Mouse (Mus musculus) ES-Bruce4 (cell line): Measurements from ENCODE around the gene Ttc6.

Experiments
- CTCF ChIP-seq: IDR thresholded peaks from one replicate; pipeline ENCODE4 v1.8.1; 2011; ENCODE audit warnings: low read depth, low read length
- POLR2A ChIP-seq: IDR thresholded peaks from one replicate; pipeline ENCODE4 v1.8.1; 2011; ENCODE audit warnings: low read length; ENCODE audit not compliant: insufficient read depth

DNA sequence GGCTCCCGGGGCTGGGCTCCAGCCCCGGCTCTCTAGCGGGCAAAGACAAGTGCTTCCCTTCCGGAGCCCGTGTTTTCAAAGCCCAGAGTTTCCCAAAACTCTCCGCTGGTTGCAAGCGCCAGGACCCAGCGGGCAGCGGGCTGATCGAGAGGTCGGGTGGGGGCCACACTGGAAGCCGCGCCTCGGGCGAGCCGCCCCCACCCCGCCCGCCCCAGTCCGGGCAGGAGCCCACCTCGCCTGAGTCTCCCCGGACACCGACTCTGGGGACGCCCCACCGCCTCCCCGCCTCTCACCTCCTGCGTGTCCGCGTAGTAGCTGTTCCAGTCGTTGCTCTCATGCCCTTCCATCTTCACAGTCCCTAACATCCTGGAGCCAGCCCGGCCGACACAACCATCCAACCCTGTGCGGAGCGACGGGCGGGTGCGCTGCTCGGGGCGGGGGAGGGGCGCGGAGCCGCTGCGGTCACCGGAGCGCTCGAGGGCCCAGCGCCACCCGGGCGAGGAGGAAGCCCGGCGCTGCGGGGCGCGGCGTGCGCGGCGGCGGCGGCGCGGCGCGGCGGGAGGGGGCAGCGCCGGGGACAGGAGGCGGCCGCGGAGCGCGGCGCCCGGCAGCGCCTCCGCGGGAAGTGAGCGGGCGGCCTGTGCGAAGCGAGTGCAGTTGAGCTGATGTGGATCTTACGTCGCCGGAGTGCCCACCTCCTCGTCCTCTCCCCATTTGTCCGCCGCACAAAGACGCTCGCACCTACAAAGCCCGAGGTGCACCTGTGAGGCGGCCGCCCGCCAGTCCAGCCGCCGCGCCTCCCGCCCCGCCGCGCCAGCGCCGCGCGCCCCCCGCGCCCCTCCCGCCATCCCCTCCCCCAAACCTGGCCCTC lies 18.3 kb upstream of the Ttc6 start:
- TF ChIP-seq CTCF (no peak), POLR2A (no peak)
